Mouse (Mus musculus) liver, postnatal 0 days (tissue): ENCODE measurements at regions not wholly inside any gene's neighbourhood (a gene's known extent, or its start where the extent isn't known, plus 50 kb on each side); places are given as distances from the start of the nearest gene placed in this dataset.
A peak's percentile ranks its signal among the peaks of the same experiment; 100 is the strongest.

Experiments
- ATAC-seq: fragments of 200-750 bp; cut with Nextera tagmentation; 2 replicates; pipeline ENCODE4 v1.8.0; 2017; ENCODE audit warnings: mild to moderate bottlenecking, moderate library complexity
- DNase-seq: peaks from one replicate; pipeline ENCODE4 v3.0.0-alpha.2; 2016
- H3K27ac ChIP-seq: fragments of 300-500 bp; sonication (generic); 2 replicates; pipeline ENCODE4 v1.5.1; 2014; ENCODE audit warnings: antibody characterized with exemption, moderate library complexity, mild to moderate bottlenecking, low read depth
- H3K27me3 ChIP-seq: fragments of 300-500 bp; sonication (generic); 2 replicates; pipeline ENCODE4 v1.6.1; 2014; ENCODE audit warnings: low read length, control low read depth, mixed read lengths; ENCODE audit not compliant: insufficient read depth
- H3K36me3 ChIP-seq: fragments of 300-500 bp; sonication (generic); replicated peaks from 2 replicates; pipeline ENCODE4 v1.6.1; 2014; ENCODE audit warnings: mild to moderate bottlenecking, control low read depth, low read length, moderate library complexity, mixed read lengths; ENCODE audit not compliant: insufficient read depth
- H3K4me1 ChIP-seq: fragments of 300-500 bp; sonication (generic); 2 replicates; pipeline ENCODE4 v1.6.1; 2014; ENCODE audit warnings: antibody characterized with exemption, mild to moderate bottlenecking, control low read depth; ENCODE audit not compliant: insufficient read depth
- H3K4me2 ChIP-seq: fragments of 300-500 bp; sonication (generic); 2 replicates; pipeline ENCODE4 v1.6.1; 2014; ENCODE audit warnings: low read depth, mild to moderate bottlenecking, low read length, moderate library complexity, mixed read lengths
- H3K4me3 ChIP-seq: fragments of 300-500 bp; sonication (generic); 2 replicates; pipeline ENCODE4 v1.5.1; 2014; ENCODE audit warnings: low read depth, low read length
- H3K9ac ChIP-seq: fragments of 300-500 bp; sonication (generic); replicated peaks from 2 replicates; pipeline ENCODE4 v1.6.1; 2014; ENCODE audit warnings: mild to moderate bottlenecking, moderate library complexity
- H3K9me3 ChIP-seq: fragments of 300-500 bp; sonication (generic); 2 replicates; pipeline ENCODE4 v1.6.1; 2016; ENCODE audit warnings: mild to moderate bottlenecking, control low read depth, low read length, mixed read lengths
- CTCF ChIP-seq: sonication (generic); IDR thresholded peaks from 2 replicates; pipeline ENCODE4 v1.5.1; 2016; ENCODE audit warnings: antibody characterized with exemption, low read depth
- EP300 ChIP-seq: IDR thresholded peaks from 2 replicates; pipeline ENCODE4 v1.6.1; 2016; ENCODE audit warnings: antibody characterized with exemption, low read depth, mild to moderate bottlenecking
- WGBS: fragments of 180-500 bp; shearing (Covaris S2); extraction: QIAGEN DNeasy Blood & Tissue Kit; methylation state at CpG from one replicate; pipeline ENCODE4 v1.1.7; 2014; ENCODE audit not compliant: insufficient replicate concordance; 5-methylcytosine and 5-hydroxymethylcytosine counted together

DNA sequence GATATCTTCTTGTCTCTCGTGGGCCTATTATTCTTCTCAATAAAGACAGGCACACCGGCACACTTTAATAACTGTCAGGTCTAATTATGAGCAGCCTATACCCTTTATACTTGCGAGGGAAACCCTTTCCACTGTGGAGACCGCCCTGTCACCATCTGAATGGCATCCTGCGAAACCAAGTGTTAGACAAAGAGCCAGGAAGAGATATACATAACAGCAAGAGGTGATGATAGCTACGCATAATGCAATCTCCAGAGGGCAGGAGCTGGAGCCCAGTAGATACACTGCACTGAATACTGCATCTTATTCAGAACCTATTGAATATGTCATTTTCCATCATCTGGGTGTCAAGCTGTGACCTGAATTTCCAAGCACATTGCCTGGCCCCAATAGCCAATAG is 187.7 kb downstream of the Kit start:
- Histone ChIP-seq H3K4me1 (peaks cover 3% of the 10 kb centered on the region; the same call in 1 of the 2 replicates), H3K9ac (no peak overlapping the region), H3K36me3 (no peaks in the 10 kb centered on the region), H3K4me3 (no peak overlapping the region), H3K9me3 (no peaks in the 10 kb centered on the region), H3K4me2 (peak overlapping the region; percentile 40), H3K27ac (no peak overlapping the region), H3K27me3 (no peaks in the 10 kb centered on the region)
- DNase-seq = no peak
- 42% methylated on average over 6 of the region's 6 CpGs for WGBS
- TF ChIP-seq CTCF (no peak), EP300 (no peak)
- ATAC-seq = peak; percentile 49; the same call in 1 of the 2 replicates

DNA sequence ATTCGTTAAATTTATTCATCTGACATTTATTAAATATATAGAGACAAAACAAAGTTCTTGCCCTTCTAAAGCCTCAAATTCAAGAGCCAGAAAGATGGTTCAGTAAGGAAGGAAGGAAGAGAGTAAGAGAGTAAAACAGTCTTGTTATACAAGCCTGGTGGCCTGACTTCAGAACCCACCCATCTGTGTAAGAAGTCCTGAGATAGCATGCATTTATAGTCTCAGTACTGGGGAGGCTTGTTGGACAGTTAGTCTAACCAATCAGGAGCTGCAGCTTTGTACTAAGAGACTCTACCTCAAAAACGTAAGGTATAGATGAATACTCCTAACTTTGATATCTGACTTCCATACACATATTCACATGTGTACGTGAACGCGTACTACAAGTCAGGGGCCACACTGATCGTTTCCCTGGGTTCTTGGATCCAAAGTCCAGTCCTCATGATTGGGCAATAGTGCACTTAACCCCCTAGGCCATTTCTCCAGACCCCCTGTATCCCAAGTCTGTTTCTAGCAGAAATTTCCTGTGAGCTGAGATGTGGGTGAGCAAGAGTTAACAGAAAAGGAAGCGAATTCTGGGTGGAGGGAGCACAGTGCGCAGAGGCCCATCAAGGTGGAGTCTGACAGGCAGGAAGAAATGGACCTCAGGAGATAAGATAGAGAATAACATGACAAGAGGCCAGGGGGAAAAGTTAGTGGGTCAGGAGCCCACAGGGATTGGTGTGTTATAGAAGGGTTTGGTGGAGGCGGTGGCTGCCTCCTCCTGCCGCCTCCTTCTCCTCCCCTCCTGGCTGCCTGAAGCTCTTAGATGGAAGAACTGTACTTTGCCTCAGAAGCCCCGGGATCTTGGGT is 187.0 kb downstream of the Kit start:
- peaks cover 3% of the 10 kb centered on the region; the same call in 1 of the 2 replicates for H3K4me1 ChIP-seq
- H3K4me2 ChIP-seq = peak overlapping the region; percentile 40
- H3K27ac ChIP-seq = no peak overlapping the region
- peak; percentile 66 for TF ChIP-seq EP300
- TF ChIP-seq CTCF = no peak
- no peak overlapping the region for H3K9ac ChIP-seq
- WGBS = 34% methylated on average over 11 of the region's 11 CpGs
- DNase-seq (no peak), ATAC-seq (peak; percentile 91)
- H3K27me3 ChIP-seq = no peaks in the 10 kb centered on the region
- H3K36me3 ChIP-seq = no peaks in the 10 kb centered on the region
- no peaks in the 10 kb centered on the region for H3K9me3 ChIP-seq
- no peak overlapping the region for H3K4me3 ChIP-seq

DNA sequence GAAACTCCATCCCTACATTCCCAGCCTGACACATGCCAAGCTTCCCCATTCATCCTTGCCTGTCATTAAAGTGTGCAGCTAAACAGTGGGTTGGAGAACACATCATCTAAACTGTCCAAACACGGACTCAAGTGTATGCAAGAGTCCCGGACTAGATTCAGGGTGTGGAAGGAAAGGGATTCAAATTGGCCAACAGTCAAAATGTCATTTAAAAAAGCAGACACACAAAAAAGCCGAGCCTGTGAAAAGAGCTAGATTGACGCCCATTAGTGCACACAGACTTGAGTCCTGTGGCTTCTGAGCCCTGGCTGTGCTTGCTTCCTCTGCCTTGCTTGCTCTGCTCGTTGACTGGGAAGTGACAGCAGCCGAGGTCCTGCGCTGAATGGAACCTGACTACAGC is 181.5 kb downstream of the Kit start:
- H3K4me1 ChIP-seq = no peaks in the 10 kb centered on the region
- H3K27ac ChIP-seq = no peak overlapping the region
- no peak overlapping the region for H3K4me3 ChIP-seq
- ATAC-seq (no peak), DNase-seq (no peak)
- H3K36me3 ChIP-seq = no peaks in the 10 kb centered on the region
- 41% methylated on average over 7 of the region's 7 CpGs for WGBS
- TF ChIP-seq CTCF = no peak
- no peak for TF ChIP-seq EP300
- no peak overlapping the region for H3K9ac ChIP-seq
- no peak overlapping the region for H3K4me2 ChIP-seq
- H3K9me3 ChIP-seq = no peaks in the 10 kb centered on the region
- H3K27me3 ChIP-seq = no peaks in the 10 kb centered on the region

DNA sequence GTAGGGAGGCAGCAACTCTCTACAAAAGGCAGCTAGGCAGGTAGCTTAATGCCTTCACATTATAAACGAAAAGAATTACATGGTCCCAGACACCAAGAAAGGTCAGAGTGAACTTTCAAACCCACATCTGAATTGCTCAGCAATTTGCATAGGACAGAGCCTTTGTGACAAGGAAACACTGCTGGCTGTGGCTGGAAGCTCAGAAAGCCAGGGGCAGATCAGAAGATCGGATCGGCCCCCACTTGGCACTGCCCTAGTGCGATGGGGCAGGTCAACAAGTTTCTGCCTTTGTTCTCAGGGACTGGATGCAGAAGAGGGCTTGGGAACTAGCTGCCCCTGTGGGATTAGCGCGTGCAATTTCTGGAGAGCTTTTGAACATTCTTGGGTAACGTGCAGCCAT is 179.6 kb downstream of the Kit start:
- 67% methylated on average over 7 of the region's 7 CpGs for WGBS
- H3K4me2 ChIP-seq = no peak overlapping the region
- H3K27me3 ChIP-seq = no peaks in the 10 kb centered on the region
- no peaks in the 10 kb centered on the region for H3K9me3 ChIP-seq
- no peaks in the 10 kb centered on the region for H3K4me1 ChIP-seq
- ATAC-seq (no peak), DNase-seq (no peak)
- H3K27ac ChIP-seq = no peak overlapping the region
- TF ChIP-seq EP300 (no peak), CTCF (no peak)
- no peaks in the 10 kb centered on the region for H3K36me3 ChIP-seq
- H3K4me3 ChIP-seq = no peak overlapping the region
- H3K9ac ChIP-seq = no peak overlapping the region

DNA sequence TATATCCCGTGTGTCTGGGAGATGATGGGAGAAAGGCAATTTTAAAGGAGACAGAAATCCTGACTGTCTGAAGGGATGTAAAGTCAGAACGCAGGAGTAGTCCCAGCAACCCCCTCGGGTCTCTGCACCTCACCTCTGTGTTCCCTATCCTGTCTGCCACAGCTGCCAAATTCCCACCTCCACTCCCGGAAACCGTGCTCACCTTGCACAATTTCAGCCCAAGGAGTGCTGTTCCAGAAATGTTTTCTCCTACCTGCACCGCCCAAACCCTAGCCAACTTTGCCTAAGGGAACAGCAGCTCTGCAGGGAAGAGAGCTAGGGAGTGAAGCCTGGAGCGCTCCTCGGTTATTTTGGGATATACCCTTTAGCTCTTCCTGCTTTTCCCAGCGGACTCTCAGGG is 170.6 kb downstream of the Kit start:
- Histone ChIP-seq H3K9ac (no peak overlapping the region), H3K4me2 (no peak overlapping the region), H3K27me3 (no peaks in the 10 kb centered on the region), H3K4me1 (peaks cover 3% of the 10 kb centered on the region; the same call in 1 of the 2 replicates), H3K9me3 (no peaks in the 10 kb centered on the region), H3K36me3 (no peaks in the 10 kb centered on the region), H3K27ac (no peak overlapping the region), H3K4me3 (no peak overlapping the region)
- WGBS = 75% methylated on average over 9 of the region's 9 CpGs
- ATAC-seq = no peak
- TF ChIP-seq EP300 (no peak), CTCF (no peak)
- DNase-seq = no peak

DNA sequence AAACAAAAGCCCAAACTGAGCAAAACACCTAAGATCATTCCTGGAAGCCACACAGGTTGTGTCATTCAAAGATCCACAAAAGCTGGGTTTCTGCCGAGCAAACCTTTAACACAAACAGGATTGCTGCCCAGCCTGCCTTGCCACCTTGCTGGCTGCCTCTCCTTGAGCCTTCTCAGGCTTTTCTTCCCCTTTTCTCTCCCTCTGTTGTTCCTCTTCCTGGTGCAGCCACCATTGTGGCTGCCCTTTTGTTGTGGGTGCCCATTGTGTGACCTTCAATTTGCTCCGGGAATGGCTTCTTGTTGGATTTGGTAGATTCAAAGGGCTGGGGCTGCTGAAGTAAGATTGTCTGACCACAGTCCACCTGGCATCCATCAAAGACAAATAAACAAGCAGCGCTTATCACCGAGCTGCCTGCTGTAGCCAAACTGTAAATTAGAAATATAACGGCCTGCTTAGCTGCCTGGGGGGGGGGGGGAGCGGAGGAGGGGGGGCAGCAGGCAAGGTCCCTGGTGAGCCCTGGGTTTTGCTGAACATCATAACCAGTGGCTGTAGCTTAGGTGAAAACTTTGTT is 169.8 kb downstream of the Kit start:
- no peaks in the 10 kb centered on the region for H3K9me3 ChIP-seq
- ATAC-seq (peak; percentile 53), DNase-seq (no peak)
- no peak overlapping the region for H3K27ac ChIP-seq
- peaks cover 3% of the 10 kb centered on the region; the same call in 1 of the 2 replicates for H3K4me1 ChIP-seq
- H3K36me3 ChIP-seq = no peaks in the 10 kb centered on the region
- no peak overlapping the region for H3K9ac ChIP-seq
- WGBS = 13% methylated on average over 6 of the region's 6 CpGs
- peak; percentile 77 for TF ChIP-seq EP300
- TF ChIP-seq CTCF = no peak
- H3K4me3 ChIP-seq = no peak overlapping the region
- H3K4me2 ChIP-seq = 0 out of 2 replicates have a peak overlapping the region, but pooled peaks have one; percentile 22
- no peaks in the 10 kb centered on the region for H3K27me3 ChIP-seq
